Mouse (Mus musculus) adrenal gland, postnatal 36 days (tissue): ENCODE measurements around the gene Zbtb37. TPM values are rescaled to one million over a fixed set of nuclear protein-coding genes. Genes with fewer than 3 reads are reported as not detected.
A peak's percentile ranks its signal among the peaks of the same experiment; 100 is the strongest.
"Not testable (repeated sequence)": the region's sequence is repeated elsewhere in the genome, so short reads cannot be mapped to it uniquely, and the experiment has no call there.

Experiments used
- DNase-seq, 2 experiments: peaks; one replicate each; pipeline ENCODE4 v3.0.0; 2021; ENCODE audit warnings: mixed read lengths in 1 of 2
- total RNA-seq, 2 experiments: library from RNA; stranded (reverse); gene quantifications; 2 replicates each; pipeline ENCODE4 v1.2.3; 2021

Zbtb37 gene
- total RNA-seq, 2 experiments from 2014 or later, result 13.4 to 19.1 TPM

- DNase-seq, result peak; percentile 72 to 76
Observed at GRCm38 (mm10) chr1:161032345-161032744, 2.3 kb downstream of the Zbtb37 start.

GRCm38 (mm10) chr1:161031881-161032280 is 2.8 kb downstream of the Zbtb37 start:
- DNase-seq, result no peak

- DNase-seq, result no peak
Observed at GRCm38 (mm10) chr1:161030058-161030457, 4.6 kb downstream of the Zbtb37 start.

GRCm38 (mm10) chr1:161028427-161028826 is 6.2 kb downstream of the Zbtb37 start:
- not testable (repeated sequence) for DNase-seq

GRCm38 (mm10) chr1:161027196-161027595 is 7.5 kb downstream of the Zbtb37 start:
- no peak for DNase-seq

GRCm38 (mm10) chr1:161025410-161026210 is 9.0 kb downstream of the Zbtb37 start:
- no peak for DNase-seq

- no peak for DNase-seq
Observed at GRCm38 (mm10) chr1:161020051-161020450, 14.6 kb downstream of the Zbtb37 start.

GRCm38 (mm10) chr1:161016378-161016777 is 18.3 kb downstream of the Zbtb37 start:
- no peak for DNase-seq

GRCm38 (mm10) chr1:161010436-161010835 is 24.2 kb downstream of the Zbtb37 start:
- no peak for DNase-seq

- DNase-seq, result no peak
Observed at GRCm38 (mm10) chr1:161008038-161008437, 26.6 kb downstream of the Zbtb37 start.

GRCm38 (mm10) chr1:161006471-161006870 is 28.2 kb downstream of the Zbtb37 start:
- no peak for DNase-seq

- no peak for DNase-seq
Observed at GRCm38 (mm10) chr1:161005526-161005925, 29.1 kb downstream of the Zbtb37 start.

GRCm38 (mm10) chr1:161004942-161005341 is 29.7 kb downstream of the Zbtb37 start:
- DNase-seq, result no peak

- no peak for DNase-seq
Observed at GRCm38 (mm10) chr1:160993851-160994250, 40.8 kb downstream of the Zbtb37 start.

GRCm38 (mm10) chr1:160989395-160989794 is 45.3 kb downstream of the Zbtb37 start:
- DNase-seq, result no peak

GRCm38 (mm10) chr1:160986881-160987635 is 47.6 kb downstream of the Zbtb37 start:
- DNase-seq, result no peak

GRCm38 (mm10) chr1:160985477-160985876 is 49.2 kb downstream of the Zbtb37 start:
- no peak for DNase-seq

- DNase-seq, result not testable (repeated sequence)
Observed at GRCm38 (mm10) chr1:160984731-160985130, 49.9 kb downstream of the Zbtb37 start.

- no peak for DNase-seq
Observed at GRCm38 (mm10) chr1:160982887-160983286, 51.8 kb downstream of the Zbtb37 start.

- DNase-seq, result no peak
Observed at GRCm38 (mm10) chr1:160981337-160981736, 53.3 kb downstream of the Zbtb37 start.

GRCm38 (mm10) chr1:160980537-160981234 is 54.0 kb downstream of the Zbtb37 start:
- DNase-seq, result no peak

- no peak for DNase-seq
Observed at GRCm38 (mm10) chr1:160980021-160980420, 54.6 kb downstream of the Zbtb37 start.
